Mouse (Mus musculus): ENCODE measurements around the gene 1700001O22Rik. TPM values are rescaled to one million over a fixed set of nuclear protein-coding genes. Genes with fewer than 3 reads are reported as not detected.

The 1700001O22Rik gene
- total RNA-seq, 2 experiments from 2014 or later = 2.4 to 8.2 TPM

DNA sequence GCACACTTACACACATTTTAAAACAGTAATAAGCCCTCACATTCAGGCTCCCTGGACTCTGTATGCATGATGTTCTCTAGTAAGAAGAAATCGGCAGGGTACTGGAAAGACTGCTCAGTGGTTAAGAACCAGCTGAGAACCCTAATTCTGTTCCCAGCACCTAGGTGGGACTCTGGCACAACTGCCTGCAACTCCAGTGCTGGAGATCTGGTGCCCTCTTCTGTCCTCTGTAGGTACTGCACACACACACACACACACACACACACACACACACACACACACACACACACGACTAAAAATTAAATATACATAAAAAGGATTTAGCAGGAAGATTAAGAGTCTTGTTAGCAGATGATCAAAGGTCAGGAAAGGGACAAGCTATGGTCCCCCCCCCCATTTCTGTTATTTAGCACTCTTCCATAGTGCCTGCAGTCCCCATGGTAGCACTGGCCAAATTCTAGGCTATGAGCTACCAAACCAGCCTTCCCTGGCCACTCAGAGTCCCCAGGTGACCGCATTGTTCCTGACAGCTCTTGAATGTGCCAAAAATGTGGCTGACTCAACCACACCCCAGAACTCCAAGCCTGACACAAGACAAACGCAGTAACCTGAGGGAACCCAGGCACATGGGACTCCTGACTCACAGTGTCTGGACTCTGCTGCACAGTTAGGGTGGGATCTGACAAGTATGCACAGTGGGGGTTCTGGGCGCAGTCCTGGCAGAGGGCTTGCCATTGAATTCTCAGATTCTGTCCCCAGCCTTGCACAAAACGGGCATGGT, 47.3 kb downstream of the 1700001O22Rik start:
- no peak for DNase-seq (ENCODE audit: low spot score)

DNA sequence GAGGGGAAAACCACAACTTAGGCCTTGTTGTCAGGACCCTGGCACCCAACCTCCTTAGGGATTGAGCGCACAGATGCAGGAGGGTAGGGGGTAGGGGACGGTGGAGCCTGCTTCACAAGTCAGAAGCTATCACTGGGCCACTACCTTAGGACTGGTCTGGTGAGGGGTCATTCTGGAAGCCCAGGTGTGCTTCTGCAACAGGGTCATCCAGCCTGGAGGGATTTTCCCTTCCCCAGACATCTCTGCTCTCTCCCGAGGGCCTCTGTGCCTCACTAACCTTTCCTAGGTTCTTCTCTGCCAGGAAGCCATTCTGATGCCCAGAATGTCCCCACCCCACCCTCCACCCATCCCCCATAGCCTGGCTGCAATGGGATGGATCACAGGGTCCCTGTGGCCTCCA, 48.6 kb downstream of the 1700001O22Rik start:
- no peak for DNase-seq (ENCODE audit: low spot score)

DNA sequence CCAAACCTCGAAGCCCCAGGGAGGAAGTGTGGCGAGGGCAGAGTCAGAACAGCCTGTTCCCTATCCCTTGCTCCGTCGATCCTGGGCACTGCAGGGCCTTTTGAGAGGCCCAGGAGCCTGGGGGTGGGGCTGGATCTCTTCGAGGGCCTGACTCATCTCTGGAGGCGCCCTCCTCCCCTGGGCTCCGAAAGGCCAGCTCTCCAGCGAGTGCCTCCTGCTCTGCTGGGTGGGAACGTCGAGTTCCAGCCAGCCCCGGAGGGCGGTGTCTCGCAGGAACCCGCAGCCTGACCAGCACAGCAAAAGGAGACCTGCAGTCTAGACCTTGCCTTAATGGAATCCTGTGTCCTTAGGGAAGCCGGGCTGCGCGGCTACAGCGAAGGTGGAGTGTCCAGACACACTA, 50.2 kb downstream of the 1700001O22Rik start:
- DNase-seq (ENCODE audit: low spot score) = peak; percentile 86

DNA sequence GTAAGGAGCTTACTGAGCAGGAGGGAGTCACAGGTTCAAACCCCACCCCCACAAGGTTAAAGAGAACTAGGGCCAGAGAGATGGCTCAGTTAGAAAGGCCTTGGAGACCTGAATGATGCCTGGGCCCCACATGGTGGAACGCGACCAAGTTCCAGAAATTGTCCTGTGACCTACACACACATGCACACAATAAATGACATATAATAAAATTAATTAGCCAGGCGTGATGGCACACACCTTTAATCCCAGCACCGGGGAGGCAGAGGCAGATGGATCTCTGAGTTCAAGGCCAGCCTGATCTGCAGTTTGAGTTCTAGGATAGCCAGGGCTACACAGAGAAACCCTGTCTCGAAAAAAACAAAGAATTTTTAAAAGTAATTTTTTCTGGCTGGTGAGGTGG, 51.0 kb downstream of the 1700001O22Rik start:
- DNase-seq (ENCODE audit: low spot score) = no peak

DNA sequence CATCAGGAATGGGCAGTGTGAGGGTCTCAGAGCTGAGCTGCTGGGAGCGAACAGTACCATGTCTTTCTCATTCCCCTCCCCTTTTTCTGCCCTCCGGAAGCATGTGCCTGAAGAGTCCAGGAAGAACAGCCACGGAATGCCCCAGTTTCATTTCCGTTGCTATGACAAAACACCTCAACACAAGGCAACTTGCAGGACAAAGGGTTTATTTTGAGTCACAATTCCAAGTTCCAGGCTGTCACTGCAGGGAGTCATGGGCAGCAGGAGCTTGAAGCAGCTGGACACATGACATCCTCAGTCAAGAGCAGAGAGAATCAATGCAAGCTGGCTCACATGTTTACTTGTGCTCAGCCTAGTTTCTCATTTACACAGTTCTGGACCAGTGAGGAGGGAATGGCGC, 53.4 kb downstream of the 1700001O22Rik start:
- no peak for DNase-seq (ENCODE audit: low spot score)

DNA sequence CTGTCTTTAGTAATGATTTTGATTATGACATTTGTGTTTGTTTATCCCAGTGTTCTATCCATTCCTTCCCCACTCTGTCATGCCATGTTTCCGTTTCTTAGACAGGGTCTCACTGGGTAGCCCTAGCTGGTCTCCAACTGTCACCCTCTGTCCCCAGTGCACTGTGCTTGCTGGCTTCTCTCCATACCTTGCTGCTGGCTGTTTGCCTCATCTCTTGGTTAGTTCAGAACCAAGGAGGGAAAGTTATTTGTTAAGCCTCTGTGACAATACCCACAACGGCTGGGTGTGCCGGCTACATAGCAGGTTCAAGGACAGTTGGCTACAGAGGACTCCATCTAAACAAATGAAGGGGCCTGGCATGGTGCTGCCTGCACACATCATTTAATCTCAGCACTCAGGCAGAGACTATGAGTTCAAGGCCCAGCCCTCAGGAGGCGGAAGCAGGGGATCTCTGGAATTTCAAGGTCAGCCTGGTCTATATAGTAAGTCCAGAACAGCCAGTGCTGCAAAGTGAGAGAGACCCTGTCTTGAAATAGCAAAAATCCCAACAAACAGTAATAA, 55.8 kb downstream of the 1700001O22Rik start:
- DNase-seq (ENCODE audit: low spot score) = no peak

Other genes starting within 250 kb of the 1700001O22Rik start
- 1 to 10 TPM; 1.1 TPM for gene Cstad, start 208.6 kb downstream of the 1700001O22Rik start, total RNA-seq (2021)
- gene Ntmt1, start 4.2 kb upstream of the 1700001O22Rik start, total RNA-seq (2021) = 10 to 100 TPM; 10.6 to 11.3 TPM
- gene Asb6, start 26.7 kb upstream of the 1700001O22Rik start, total RNA-seq (2021) = 1 to 10 TPM; 7.2 to 9.7 TPM
- gene Prrx2, start 31.3 kb upstream of the 1700001O22Rik start, total RNA-seq (2021) = 1 to 10 TPM; 1.9 TPM
- gene Ptges, start 126.2 kb upstream of the 1700001O22Rik start, total RNA-seq (2021) = 1 to 10 TPM; 2.9 to 4.0 TPM
- gene Tor1b, start 149.3 kb upstream of the 1700001O22Rik start, total RNA-seq (2021) = 10 to 100 TPM; 21.7 to 24.6 TPM
- 1 to 10 TPM; 6.4 to 7.1 TPM for gene Tor1a, start 164.3 kb upstream of the 1700001O22Rik start, total RNA-seq (2021)
- 10 to 100 TPM; 27.0 to 31.3 TPM for gene BC005624, start 178.5 kb upstream of the 1700001O22Rik start, total RNA-seq (2021)
- gene Usp20, start 178.6 kb upstream of the 1700001O22Rik start, total RNA-seq (2021) = 10 to 100 TPM; 12.0 to 12.1 TPM